Mouse (Mus musculus) 3T3-L1 (cell line): ENCODE data around the gene Rnf141.

Source experiments
- DNase-seq: peaks from one replicate; pipeline ENCODE4 v3.0.0-alpha.2; 2015; ENCODE audit warnings: low read depth, low spot score

Gene Rnf141

DNA sequence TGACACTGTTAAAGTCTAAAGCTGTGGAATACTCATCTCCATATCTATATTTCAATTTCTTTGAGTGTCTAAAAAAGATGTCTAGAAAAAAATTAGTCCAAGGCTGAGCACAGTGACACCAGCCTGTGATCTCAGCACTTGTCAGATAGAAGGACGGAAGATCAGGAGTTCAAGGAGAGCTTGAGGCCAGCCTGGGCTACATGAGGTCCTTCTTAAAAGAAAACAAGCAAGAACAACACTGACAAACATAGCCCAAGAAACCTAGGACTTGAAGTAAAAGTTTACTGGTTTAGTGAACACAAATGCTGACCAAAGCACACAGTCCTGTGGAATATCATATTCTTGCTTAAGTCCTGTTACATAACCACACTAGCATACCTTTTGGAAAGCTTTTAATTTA is 10.2 kb downstream of the Rnf141 start:
- DNase-seq: no peak

DNA sequence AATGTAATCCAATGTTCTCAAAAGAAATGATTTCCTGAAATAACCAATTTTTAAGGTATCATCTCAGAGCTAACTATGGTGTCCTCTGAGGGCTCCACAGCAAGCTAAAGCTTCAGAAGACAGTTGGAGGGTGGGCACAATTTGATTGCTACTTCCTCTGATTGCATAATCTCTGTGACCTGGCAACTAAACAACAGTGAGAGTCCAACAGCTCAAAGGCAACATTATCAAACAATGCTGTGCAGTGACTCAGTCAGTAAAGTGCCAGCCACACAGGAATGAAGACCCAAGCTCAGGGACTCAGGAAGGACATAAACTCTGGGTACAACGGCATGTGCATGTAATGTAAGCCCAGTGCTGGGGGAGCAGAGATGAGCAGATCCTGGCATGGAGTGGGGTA is 11.2 kb downstream of the Rnf141 start:
- DNase-seq: peak; percentile 23

DNA sequence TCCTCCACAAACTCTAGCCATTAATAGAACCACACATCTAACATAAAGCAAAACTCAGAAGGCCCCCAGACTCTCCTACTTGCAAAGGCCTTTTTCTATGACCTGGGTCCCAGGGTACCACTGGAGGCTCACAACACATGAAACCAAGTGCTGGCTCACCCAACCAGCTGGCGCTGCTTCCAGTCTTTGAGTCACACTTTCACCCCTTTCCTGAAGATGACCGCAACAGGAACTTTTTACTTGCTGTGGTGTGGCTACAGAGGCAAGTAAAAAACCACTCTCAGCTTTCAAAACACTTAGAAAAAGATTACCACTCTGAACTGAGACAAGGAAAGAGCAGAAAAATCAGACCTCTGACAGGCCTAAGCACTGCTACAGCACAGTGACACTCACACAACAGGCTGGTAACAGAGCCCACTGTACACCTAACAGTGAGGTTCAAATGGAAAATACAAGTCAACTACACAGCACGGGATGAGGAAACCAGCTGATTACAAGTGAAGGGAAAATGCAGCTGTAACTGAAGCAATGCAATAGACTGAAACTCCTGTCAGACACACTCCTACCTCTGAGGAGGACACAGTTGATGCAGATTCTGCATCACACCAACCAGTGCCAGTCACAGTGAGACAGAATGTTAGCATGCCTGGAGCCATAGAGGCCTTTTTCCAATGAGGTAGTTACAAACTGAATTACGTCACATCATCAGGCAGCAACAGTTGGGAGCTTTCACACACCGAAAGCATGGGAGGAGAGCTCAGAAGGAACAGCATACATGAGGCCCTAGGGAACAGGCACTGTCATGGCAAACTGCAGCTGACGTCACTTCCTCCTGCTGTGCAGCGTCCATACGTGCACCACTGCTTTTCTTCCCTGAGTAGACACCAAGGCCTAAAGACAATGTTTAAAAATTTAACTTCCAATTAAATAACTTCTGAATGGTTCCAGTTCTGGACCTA is 20.0 kb downstream of the Rnf141 start:
- DNase-seq: peak; percentile 68

- peak; percentile 63 for DNase-seq
Observed at GRCm38 (mm10) chr7:110823593-110823992, 20.7 kb downstream of the Rnf141 start.

DNA sequence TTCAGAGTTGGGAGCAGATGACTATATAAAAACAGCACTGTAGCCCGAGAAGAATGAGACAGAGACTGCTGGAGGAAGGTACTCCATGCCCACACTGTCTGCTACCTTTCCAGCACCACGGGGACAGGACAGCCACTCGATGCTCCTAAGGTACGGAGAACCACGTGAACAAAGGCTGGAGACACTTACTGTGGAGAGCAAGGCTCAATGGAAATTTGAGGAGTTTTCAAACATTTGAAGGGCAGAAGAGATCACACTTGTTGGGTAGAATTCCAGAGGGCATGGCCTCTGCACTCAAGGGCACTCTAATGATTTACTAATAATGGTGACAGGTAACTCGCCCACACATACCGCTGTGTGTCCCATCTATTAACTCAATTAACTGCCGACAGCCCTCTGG is 21.2 kb downstream of the Rnf141 start:
- DNase-seq: no peak

DNA sequence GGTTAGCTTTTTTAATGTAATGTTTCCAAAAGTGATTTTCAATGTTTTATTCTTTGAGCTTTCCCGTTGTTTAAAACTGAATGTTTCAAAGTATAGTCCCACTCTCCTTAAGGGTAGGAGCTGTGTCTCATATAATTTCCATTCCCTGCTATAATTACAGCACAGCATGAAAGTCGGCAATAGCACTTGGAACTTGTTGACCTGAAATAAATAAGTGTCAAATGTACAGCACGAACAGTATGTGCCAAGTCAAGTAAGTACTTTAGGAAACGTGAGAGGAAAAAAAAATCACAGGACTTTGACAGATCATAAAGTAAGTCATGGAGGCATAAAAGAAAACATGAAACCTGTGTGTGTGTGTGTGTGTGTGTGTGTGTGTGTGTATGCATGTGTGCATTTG is 22.2 kb downstream of the Rnf141 start:
- DNase-seq: no peak

- DNase-seq: peak; percentile 70
Observed at GRCm38 (mm10) chr7:110821653-110822052, 22.6 kb downstream of the Rnf141 start.

DNA sequence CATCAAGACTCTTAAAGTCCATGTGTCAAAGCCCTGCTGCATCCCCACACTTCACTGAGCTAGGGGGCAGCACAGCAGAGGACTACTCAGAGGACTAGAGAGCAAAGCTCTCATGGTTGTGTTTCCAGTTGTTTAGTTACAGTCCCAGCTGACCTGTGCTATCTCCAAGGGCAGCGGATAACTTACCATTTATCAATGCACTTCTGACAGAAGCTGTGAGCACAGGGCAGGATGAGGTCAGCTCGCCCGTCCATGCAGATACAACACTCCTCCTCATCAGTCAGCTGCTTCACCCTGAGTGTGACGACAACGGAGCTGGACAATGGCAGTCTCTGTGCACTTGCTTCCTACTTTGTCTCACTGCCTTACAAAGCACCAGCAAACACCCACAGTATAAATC is 23.2 kb downstream of the Rnf141 start:
- DNase-seq: no peak

DNA sequence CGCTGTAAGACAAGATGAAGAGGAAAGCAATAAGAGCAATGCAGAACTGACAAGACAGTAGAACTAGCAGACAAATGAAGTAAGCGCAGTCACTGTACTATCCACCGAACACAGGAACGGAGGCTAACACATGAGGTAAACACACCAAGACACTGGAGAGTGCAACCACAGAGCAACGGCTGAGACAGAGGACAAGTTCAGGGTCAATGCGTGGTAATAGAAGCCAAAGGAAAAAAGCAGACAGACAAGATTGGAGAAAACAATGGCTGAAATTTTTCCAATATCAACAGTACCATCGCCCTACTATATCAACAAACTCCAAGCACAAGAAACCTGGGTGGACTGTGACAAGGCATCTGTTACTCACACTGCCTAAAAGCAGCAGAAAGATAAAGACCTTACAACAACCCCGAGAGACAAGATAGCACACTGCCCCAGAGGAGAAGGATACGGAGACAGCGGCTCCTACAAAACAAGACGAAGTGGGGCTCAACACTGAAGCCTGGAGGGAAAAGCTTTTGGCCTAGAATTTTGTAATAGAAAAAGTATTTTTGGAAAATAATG is 25.4 kb downstream of the Rnf141 start:
- DNase-seq: no peak

DNA sequence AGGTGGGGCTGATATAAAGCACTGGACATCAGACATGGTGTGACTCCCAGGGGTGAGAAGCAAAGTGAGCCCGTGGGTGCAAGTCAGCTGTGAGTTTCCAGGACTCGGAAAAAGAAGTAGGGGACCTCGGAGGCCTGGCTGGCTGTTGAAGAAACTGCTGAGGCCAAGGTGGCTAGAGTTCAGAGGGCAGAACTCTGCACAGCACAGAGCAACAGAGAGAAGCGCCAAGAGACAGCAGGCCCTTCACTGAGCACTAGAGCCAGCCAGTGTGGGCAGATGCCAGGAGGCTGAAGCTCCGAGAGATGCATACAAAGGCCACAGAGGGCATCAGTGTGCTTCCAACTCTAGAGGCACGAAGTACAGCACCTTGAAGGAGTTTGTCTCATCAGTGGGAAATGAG is 26.1 kb downstream of the Rnf141 start:
- DNase-seq: no peak

DNA sequence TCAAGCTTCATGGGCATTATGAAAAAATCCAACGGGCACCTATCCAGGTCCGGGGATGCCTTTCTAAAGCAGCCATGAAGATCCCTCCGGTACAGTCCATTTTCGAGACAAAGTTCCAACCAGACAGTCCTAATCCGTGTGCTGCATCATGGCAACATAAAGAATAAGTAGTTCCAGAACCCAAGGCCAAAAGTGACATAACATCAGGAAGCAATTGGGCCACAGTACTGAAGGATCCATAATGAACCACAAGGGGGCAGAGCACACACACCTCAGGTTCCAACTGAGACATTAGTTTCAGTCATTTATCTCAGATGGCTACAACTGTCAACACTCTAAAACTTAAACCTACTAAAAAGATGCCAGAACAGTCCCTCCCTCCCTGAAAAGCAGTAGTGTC is 28.2 kb downstream of the Rnf141 start:
- DNase-seq: peak; percentile 87

DNA sequence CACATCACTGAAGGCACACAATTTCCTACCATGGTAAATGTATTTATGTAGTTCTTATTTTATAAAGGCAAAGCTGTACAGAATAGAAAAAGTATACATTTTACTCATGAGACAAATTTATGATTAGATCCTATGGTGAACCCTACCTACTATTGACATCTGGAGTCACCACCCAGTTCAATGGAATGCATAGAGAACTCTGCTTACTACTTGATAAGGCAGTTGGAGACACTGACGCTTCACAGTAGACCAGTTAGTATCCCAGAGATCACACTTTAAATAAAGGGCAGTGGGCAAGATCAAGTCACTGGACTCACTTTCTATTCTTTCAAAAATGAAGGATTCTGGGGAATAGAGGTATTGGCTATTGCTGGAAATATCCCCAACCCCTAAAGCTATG is 30.3 kb downstream of the Rnf141 start:
- DNase-seq: no peak

DNA sequence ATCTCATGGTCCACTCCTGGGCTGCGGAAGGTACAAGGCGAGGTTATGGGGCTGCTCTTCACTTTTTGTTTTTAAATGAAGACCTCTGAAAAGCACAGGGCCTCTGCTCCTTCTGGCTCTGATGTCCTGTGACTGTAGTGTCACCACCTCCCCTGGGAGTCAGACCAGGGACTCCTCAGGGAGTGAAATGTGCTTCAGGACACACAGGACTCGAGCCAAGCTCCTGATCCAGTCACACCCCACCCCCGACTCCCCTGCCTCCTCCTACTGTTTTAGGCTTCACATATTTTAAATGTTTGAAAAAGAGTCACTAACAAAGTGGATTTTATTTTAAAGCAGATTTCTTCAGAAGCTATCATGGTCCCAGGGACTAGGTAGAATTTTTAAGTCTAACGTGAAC is 32.7 kb downstream of the Rnf141 start:
- DNase-seq: no peak

DNA sequence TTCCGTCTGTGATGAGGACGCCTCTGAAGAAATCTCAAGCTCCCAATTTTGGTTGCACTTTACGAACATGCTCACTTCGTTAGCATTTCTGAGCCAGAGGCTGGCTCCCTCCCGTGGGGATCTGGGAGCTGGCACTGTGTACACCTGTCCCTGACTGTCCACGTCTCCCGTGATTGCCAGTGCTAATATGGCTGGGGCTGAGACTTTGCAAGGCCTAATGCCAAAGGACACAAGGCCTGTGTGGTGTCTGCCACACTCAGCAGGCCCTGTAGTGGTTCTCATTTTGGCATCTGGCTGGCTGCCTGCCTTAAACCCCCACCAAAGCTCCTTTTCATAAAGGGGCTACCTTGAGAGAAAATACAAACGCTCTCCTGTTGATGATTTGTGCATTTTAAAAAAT is 33.3 kb downstream of the Rnf141 start:
- no peak for DNase-seq

DNA sequence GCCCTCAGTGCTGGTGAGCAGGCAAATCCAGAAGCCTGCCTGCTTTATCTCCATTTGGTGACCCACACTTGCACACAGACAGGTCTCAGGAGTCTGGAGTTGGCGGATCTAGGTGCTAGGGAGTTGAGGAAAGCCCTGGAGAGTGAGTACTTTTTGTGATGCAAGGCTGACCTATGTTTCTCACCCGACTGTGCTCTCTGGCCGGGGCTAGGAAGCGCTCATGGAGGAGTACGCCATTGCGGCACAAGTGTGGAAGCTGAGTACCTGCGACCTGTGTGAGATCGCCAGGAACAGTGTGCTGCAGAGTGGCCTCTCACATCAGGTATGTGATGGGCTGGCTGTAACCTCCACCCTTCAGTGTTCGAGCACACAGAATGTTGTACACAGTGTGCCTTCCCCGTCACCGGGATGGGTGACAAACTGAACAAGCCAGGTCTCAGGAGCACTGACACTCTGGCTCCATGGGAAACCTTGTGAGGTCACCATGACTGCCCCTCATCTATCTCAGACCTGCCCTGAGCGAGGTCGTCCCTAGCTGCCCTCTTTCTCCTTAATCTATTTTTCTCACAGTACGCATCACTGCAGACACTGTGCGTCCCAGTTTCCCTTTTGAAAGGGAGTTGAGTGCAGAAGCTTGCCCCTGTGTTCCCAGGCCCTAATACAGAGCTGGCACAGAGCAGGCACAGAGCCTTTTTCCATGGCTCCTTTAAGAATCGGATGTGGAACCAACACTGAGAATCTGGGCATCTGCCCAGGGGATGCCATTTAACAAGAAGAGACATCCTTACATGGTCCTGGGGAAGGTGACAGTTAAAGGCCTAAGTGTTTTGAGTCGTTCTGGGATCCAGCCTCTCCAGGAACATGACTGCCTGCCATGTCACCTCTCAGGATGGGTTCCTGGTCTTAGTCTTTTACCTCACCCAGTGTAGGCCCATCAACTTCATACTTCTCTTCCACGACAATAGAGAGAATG is 34.4 kb downstream of the Rnf141 start:
- DNase-seq: no peak

DNA sequence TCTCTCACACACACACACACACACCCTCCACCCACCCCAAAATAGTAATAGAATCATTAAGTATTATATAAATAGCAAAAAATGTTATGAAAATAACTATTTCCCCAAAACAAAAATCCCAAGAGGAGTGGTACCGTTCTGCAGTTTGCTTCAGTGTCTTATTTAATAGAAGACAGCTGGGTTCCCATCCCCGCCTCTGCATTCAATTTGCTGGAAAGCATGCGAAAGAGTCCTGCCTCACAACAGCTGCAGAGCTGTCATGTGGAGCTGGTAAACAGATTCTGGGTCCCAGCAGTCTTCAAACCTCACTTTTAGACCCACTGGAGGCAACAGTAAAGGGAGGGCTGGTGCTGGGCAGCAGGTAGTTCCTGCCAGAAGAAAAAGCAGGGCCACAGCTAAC is 35.3 kb downstream of the Rnf141 start:
- DNase-seq: no peak

- DNase-seq: no peak
Observed at GRCm38 (mm10) chr7:110807460-110808030, 36.7 kb downstream of the Rnf141 start.

GRCm38 (mm10) chr7:110804266-110804665 is 40.0 kb downstream of the Rnf141 start:
- peak; percentile 60 for DNase-seq

GRCm38 (mm10) chr7:110803131-110803530 is 41.1 kb downstream of the Rnf141 start:
- DNase-seq: no peak

- peak; percentile 94 for DNase-seq
Observed at GRCm38 (mm10) chr7:110801028-110801427, 43.2 kb downstream of the Rnf141 start.

DNA sequence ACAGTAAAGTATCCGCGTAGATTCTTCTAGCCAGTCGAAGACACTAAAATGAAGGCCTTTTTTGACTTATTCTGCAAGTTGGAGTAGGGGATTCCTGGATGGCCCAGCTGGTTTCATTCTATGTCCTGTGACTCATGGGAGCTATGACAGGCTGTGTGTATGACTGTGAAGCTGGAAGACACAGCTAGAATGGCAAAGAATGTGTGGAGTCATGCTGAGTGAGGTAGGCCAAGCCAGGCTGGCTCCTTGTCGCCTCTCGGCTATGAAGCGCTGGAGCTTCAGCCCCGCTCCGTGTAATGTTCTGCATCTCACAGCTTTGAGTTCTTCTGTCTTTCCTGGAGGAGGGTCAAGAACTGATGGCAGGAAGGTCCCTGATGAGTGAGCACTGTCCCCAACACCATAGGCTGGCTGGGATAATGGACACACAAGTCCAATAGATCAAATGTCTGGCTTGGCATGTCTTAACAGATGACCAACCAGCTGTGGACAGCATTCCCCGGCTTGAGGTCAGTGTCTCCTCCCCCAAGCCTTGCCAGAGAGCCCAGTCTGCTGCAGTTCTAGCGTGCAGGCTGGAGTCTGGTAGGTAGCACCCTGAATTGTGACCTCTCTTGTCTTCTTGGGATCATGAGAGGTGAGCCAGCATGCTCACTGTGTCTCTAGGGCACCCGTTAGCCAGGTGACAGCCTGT is 46.4 kb downstream of the Rnf141 start:
- DNase-seq: peak; percentile 82
